Mouse (Mus musculus): ENCODE measurements around the gene Olfr459. TPM values are rescaled to one million over a fixed set of nuclear protein-coding genes. Genes with fewer than 3 reads are reported as not detected.

Olfr459 gene
- polyA plus RNA-seq (2017; shearing (Covaris generic)): not detected

GRCm38 (mm10) chr6:41775077-41775476 lies at the start of gene Olfr459:
Olfr459 (minus strand) TSS chr6:41775177.

Other genes starting within 250 kb of the Olfr459 start
- 63.2 TPM for gene Ephb6, start 169.7 kb downstream of the Olfr459 start, polyA plus RNA-seq (2017; shearing (Covaris generic))
- 0.62 TPM for gene Trpv6, start 138.8 kb downstream of the Olfr459 start, polyA plus RNA-seq (2017; shearing (Covaris generic))
- not detected for gene Trpv5, start 94.4 kb downstream of the Olfr459 start, polyA plus RNA-seq (2017; shearing (Covaris generic))
- gene Llcfc1, start 90.7 kb downstream of the Olfr459 start, polyA plus RNA-seq (2017; shearing (Covaris generic)): not detected
- not detected for gene Kel, start 70.8 kb downstream of the Olfr459 start, polyA plus RNA-seq (2017; shearing (Covaris generic))
- not detected for gene Pip, start 72.4 kb upstream of the Olfr459 start, polyA plus RNA-seq (2017; shearing (Covaris generic))
- not detected for gene Sval2, start 77.8 kb upstream of the Olfr459 start, polyA plus RNA-seq (2017; shearing (Covaris generic))
- not detected for gene Sval1, start 176.5 kb upstream of the Olfr459 start, polyA plus RNA-seq (2017; shearing (Covaris generic))
- gene Sval3, start 193.0 kb upstream of the Olfr459 start, polyA plus RNA-seq (2017; shearing (Covaris generic)): not detected

All from inflammation-experienced regulatory T-cells, adult 16 weeks (primary cell).